Mouse (Mus musculus) adrenal gland, postnatal 25 days (tissue): ENCODE data around the gene Gpr146. TPM values are rescaled to one million over a fixed set of nuclear protein-coding genes. Genes with fewer than 3 reads are reported as not detected.
"Not testable (repeated sequence)": the region's sequence is repeated elsewhere in the genome, so short reads cannot be mapped to it uniquely, and the experiment has no call there.

Experiments used
- DNase-seq: peaks from one replicate; pipeline ENCODE4 v3.0.0; 2021; ENCODE audit warnings: mixed read lengths
- long read RNA-seq: library from polyadenylated mRNA; stranded (forward); transcript quantifications from one replicate; pipeline ENCODE4 v2.0.0, GENCODE M21; 2021
- total RNA-seq: library from RNA; stranded (reverse); gene quantifications from 2 replicates; pipeline ENCODE4 v1.2.3, GENCODE M21; 2021

The Gpr146 gene
- total RNA-seq: 13.1 and 16.0 TPM in 2 replicates
- long read RNA-seq, full-length matches to known transcripts: 27 of 45 reads
- long read RNA-seq, partial matches to known transcripts: 0 of 45 reads
- long read RNA-seq, other reads (novel, unspliced or antisense): 18 of 45 reads

- DNase-seq: peak; percentile 75
Measured at GRCm38 (mm10) chr5:139377468-139378270, at the start of gene Gpr146. TSS of gene Gpr146 (plus strand) at chr5:139377697.

- DNase-seq: no peak
Measured at GRCm38 (mm10) chr5:139330766-139331165, 46.7 kb upstream of the Gpr146 start.

GRCm38 (mm10) chr5:139331742-139332141 is 45.8 kb upstream of the Gpr146 start:
- peak; percentile 81 for DNase-seq

GRCm38 (mm10) chr5:139332590-139333272 is 44.8 kb upstream of the Gpr146 start:
- no peak for DNase-seq

- no peak for DNase-seq
Measured at GRCm38 (mm10) chr5:139333301-139334013, 44.0 kb upstream of the Gpr146 start.

- not testable (repeated sequence) for DNase-seq
Measured at GRCm38 (mm10) chr5:139334394-139334793, 43.1 kb upstream of the Gpr146 start.

- no peak for DNase-seq
Measured at GRCm38 (mm10) chr5:139335634-139336033, 41.9 kb upstream of the Gpr146 start.

GRCm38 (mm10) chr5:139337826-139338370 is 39.6 kb upstream of the Gpr146 start:
- no peak for DNase-seq

GRCm38 (mm10) chr5:139338403-139338802 is 39.1 kb upstream of the Gpr146 start:
- no peak for DNase-seq

GRCm38 (mm10) chr5:139338891-139339290 is 38.6 kb upstream of the Gpr146 start:
- no peak for DNase-seq

GRCm38 (mm10) chr5:139344021-139344686 is 33.3 kb upstream of the Gpr146 start:
- DNase-seq: peak; percentile 82

GRCm38 (mm10) chr5:139344687-139345363 is 32.7 kb upstream of the Gpr146 start:
- DNase-seq: peak; percentile 97

GRCm38 (mm10) chr5:139345364-139345714 is 32.2 kb upstream of the Gpr146 start:
- DNase-seq: no peak

GRCm38 (mm10) chr5:139347225-139347624 is 30.3 kb upstream of the Gpr146 start:
- DNase-seq: no peak

GRCm38 (mm10) chr5:139349713-139350112 is 27.8 kb upstream of the Gpr146 start:
- DNase-seq: no peak

- no peak for DNase-seq
Measured at GRCm38 (mm10) chr5:139351134-139351533, 26.4 kb upstream of the Gpr146 start, which contains the start of gene Cox19. TSS of gene Cox19 (minus strand) at chr5:139351418.

GRCm38 (mm10) chr5:139351628-139352027 is 25.9 kb upstream of the Gpr146 start:
- no peak for DNase-seq

- no peak for DNase-seq
Measured at GRCm38 (mm10) chr5:139352317-139352716, 25.2 kb upstream of the Gpr146 start, which contains the start of gene Cyp2w1. TSS of gene Cyp2w1 (plus strand) at chr5:139352617.

- no peak for DNase-seq
Measured at GRCm38 (mm10) chr5:139353496-139353895, 24.0 kb upstream of the Gpr146 start.

GRCm38 (mm10) chr5:139353946-139354345 is 23.6 kb upstream of the Gpr146 start:
- DNase-seq: no peak

GRCm38 (mm10) chr5:139355235-139355772 is 22.2 kb upstream of the Gpr146 start:
- DNase-seq: peak; percentile 87
